Mouse (Mus musculus) spleen, postnatal 36 days (tissue): ENCODE measurements around the gene Mis12.

Source experiments
- DNase-seq, 2 experiments: peaks; one replicate each; pipeline ENCODE4 v3.0.0; 2022; ENCODE audit warnings: low spot score in 2 of 2, mixed read lengths in 1 of 2

Gene Mis12

DNA sequence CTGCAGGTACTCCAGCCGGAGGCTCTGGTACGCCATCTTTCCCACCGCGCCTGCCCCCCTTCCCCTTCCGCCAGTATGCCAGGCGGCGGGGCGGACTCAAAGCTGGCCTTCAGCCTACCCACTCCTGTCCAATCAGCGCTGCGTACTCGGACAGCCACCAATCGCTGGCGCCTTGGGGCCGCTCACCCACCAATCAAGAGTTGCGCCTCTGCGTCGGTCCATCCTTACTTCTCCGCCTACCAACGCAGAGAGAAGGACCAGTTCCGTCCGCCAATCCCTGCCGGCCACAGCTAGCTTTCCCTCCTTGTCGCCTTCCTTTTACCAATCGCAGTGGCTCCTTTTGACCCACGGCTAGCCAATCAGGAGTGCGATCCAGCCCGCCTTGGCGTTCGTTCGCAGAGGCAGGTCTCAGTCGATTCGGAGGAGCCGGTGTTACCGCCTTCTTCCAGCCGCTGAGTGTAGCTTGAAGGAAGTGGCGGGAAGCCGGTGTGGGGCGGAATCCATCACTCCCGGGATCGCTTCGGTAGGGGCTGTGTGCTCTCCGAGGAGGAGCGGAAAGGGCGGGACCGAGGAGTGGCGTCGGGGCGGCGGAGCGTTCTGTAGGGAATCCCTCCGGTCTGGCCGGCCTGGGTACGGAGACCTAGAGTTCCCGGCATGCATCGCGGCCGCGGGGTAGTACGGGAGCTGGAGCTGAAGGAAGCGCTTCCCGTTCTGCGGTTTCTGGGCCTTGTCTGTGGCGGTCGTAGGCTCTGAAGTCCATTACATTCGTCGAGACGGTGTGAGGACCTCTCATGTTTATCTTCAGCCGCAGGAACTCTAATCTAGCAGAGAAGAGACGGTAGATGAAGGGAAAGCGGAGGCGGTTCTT is at the start of gene Mis12, which contains the start of gene Derl2:
Gene Mis12 (plus strand): TSS at position 411 of the 868 bp plus-strand sequence.
Gene Derl2 (minus strand): TSS at position 641 of the 868 bp plus-strand sequence.
- peak; percentile 99 for DNase-seq

DNA sequence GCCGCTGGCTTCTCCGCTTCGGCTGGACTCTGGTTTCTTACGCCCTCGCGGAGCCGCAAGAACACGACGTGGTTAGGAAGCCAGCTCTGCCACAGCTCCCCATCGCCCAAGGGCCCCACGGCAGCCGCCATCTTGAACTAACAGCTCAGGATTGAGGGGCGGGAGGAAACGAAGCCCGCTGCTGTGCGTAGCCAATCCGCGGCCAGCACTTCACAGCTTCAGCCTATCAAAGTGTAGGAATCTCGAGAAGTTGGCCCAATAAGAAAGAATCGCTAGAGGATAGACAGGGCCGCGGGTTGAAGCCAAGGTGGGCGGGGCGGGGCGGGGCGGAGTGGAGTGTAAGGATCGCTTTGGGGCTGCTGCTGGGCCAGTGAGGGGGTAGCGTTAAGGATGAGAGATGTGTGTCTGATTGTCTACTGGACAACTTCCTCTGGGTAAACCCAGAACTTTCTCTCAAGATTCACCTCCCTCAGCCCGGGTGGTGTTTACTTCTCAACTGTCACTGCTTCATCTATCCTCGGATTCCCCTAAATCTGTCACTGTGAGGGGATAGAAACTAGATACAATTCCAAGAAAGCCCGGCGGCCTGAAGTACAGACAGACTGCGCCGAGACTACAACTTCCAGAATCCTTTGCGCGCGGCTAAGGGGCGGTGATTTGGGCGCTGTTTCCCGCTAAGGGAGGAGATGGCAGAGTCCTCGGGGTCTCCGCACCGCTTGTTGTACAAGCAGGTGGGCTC is 49.4 kb upstream of the Mis12 start, which contains the start of the genes Nup88 and Rpain:
Gene Nup88 (minus strand): TSS at position 153 of the 739 bp plus-strand sequence.
Gene Rpain (plus strand): TSS at position 393 of the 739 bp plus-strand sequence.
- peak; percentile 92 to 93 for DNase-seq

GRCm38 (mm10) chr11:70970560-70971540 is 48.6 kb upstream of the Mis12 start:
- DNase-seq = peak; percentile 52 to 75

DNA sequence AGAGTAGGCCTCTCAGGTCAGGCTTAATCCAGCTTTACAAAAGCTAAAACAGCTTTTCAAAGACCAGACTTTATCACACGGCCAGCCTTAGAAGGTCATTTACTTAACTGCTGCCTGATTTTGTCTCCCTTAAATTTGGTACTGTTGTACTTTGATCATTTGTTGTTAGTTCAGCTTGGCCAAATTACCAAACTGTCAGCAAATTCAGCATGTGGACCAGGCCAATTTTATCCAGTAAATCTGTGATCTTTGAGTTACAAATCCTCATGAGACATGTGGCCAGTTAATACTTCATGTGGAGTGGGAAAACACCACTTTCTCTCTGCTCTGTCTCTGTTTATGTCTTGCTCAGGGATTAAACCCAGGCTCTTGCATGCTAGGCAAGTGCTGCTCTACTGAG is 46.8 kb upstream of the Mis12 start:
- DNase-seq = no peak

GRCm38 (mm10) chr11:70973947-70974346 is 45.5 kb upstream of the Mis12 start:
- DNase-seq = peak in 1 of 2 experiments; percentile 25

- no peak for DNase-seq
These were observed 44.2 kb upstream of the Mis12 start for GRCm38 (mm10) chr11:70975193-70975592.

DNA sequence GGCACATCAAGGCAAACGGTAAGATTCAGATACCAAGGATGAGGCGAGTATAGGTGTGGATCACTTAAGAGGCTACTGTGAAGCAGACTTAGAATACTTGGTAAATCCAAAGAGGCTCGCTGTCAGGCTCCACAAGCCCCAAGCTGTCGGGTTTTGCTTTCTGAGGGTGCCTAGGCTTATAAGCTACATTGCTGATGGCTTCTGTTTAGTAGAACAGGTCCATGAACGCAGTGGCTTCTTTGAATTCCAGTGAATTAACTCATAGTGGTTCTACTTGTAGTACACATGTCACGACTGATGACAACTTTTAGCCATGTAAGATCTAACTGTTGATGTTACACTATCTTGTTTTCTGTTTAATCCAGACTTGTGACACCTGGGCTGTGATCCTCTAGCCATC is 42.1 kb upstream of the Mis12 start:
- no peak for DNase-seq

DNA sequence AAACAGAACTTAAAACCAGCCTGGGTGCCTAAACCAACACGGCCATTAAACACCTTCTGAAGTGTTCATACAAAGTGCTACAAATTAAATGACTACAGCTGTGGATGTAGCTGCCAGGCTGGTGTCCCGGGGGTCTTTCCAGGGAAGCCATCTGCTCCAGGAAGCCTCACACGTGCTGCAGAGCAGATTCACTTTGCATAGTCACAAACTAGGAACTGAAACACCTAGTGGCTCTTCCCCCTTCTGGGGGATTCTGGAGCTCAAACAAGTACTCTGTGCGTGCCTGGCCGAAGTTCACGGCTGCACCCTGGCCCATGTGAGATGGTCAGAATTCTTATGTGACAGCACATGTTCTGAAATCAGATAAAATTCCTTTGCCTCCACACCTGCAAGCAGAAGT is 39.2 kb upstream of the Mis12 start:
- no peak for DNase-seq

DNA sequence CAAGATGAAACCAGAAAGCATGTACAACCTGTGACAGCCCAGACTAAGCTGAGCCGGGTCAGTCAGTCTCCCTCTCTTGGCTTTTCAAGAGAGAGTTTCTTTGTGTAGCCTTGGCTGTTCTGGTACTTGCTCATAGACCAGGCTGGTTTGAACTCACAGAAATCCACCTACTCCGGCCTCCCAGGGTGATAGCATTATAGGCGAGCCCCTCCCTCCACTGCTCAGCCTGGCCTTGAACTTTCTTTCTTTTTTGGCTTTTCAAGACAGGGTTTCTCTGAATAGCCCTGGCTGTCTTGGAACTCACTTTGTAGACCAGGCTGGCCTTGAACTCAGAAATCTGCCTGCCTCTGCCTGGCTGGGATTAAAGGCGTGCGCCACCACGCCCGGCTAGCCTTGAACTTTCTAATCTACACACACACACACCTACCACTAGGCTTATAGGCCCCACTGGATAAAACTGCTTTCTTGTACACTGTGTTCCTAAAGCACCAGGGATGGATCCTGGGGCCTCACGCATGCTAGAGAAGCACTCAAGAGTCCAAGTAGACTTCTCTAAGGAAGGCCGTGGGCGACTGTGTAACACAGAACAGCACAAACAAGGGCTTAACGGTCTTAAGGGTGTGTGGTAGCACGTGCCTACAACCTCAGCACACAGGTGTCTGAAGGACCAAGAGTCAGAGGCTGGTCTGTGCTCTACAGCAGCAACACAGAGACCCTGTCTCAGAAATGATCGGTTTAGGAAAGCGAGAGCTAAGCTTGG is 38.5 kb upstream of the Mis12 start:
- DNase-seq = no peak

DNA sequence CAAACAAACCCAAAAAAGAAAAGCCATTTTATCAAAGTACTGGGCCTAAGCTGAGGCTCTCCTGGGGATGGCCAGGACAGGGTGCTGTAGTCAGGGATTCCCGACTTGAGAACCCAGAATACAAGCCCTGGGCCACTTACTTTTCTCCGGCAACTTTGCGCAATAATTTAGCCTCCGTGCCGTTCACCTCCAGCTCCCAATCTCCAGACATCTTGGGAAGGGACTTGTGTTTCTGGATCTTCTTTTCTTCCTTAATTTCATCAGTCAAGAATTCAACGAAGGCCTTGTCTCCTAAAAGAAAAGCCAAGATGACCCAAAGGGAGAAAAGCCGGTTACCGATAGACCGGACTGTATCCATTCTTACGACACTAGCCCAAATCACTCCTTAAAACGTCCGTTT is 37.4 kb upstream of the Mis12 start:
- no peak for DNase-seq

GRCm38 (mm10) chr11:70982557-70983228 is 36.7 kb upstream of the Mis12 start, which contains the start of gene C1qbp:
Gene C1qbp, minus strand, starts transcription at chr11:70983026.
- peak; percentile 91 for DNase-seq

- no peak for DNase-seq
These were observed 18.2 kb upstream of the Mis12 start for GRCm38 (mm10) chr11:71001167-71001566.

- peak in 1 of 2 experiments; percentile 4 for DNase-seq
These were observed 15.6 kb upstream of the Mis12 start for GRCm38 (mm10) chr11:71003611-71004315.

DNA sequence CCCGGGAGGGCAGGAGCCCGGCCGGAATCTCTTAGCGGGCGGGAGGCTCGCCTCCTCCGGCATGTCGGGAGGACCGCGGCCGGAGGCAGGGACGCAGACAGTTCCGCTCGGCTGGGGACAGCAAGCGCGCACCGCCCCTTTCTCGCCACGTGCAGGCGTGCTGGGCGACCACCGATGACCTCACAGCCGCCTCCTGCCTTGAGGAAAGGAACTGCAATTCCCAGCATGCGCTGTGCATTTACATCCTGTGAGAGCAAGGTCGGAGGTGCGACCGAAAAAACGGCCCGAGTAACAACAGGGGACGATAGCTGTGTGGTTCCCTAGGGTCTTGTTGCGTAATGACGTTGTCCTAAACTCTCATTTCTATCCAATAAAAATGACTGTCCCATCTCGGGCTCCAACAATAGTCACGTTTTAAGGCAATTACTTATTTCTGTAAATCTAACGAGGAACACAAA is 15.1 kb upstream of the Mis12 start, which contains the start of gene Dhx33:
Gene Dhx33 (minus strand): TSS at position 122 of the 458 bp plus-strand sequence.
- DNase-seq = peak; percentile 96

DNA sequence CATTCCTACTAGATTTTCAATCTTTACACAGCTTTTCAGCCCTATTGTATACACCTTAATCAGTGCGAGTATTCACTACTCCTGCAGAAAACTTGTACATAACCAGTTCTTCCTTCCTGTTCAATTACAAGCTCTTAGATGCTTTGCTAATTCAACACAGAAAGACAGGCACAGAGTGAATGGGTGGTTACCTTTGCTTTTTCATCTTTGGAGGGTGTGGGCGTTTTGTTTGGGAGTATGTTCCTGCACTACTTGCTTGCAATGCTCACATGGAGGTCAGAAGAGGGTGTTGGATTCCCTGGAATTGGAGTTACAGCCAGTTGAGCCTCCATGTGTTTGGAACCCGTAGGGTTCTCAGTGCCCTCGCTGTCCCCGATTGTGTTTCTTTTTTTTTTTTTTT is 14.4 kb upstream of the Mis12 start:
- DNase-seq = no peak

GRCm38 (mm10) chr11:71007026-71007425 is 12.4 kb upstream of the Mis12 start:
- DNase-seq = no peak

GRCm38 (mm10) chr11:71007831-71008230 is 11.6 kb upstream of the Mis12 start:
- no peak for DNase-seq

- DNase-seq = no peak
These were observed 11.1 kb upstream of the Mis12 start for GRCm38 (mm10) chr11:71008321-71008720.

- DNase-seq = no peak
These were observed 6.7 kb upstream of the Mis12 start for GRCm38 (mm10) chr11:71012743-71013142.
